In genomic region chr11:53899004-53899403, GRCm38 (mm10) we compare ENCODE assay signal across 24 mouse cellular contexts. TPM values are rescaled to one million over a fixed set of nuclear protein-coding genes. Genes with fewer than 3 reads are reported as not detected.
DNase-seq lines count a peak whose midpoint lies in the region; ATAC-seq and TF ChIP-seq lines count a peak whose summit lies in the region.
"Had no signal": no experiment of that assay in that cellular context is flagged by ENCODE, and none has a peak within 500 bp of the region (broad histone marks: within the 10 kb centered on the region; RNA-seq: fewer than 3 reads in every experiment).

No protein-coding gene starts in this region.

- TF ChIP-seq POLR2A in kidney, adult 2 months (IDR thresholded peaks at IDR 0.05; ENCODE audit: low read depth, low read length): no peak

- H3K4me1 ChIP-seq in embryonic facial prominence, embryonic 14.5 days (ENCODE audit: control insufficient read depth, insufficient read depth, low read length): no peaks in the 10 kb centered on the region
- peaks cover 11% of the 10 kb centered on the region for H3K4me1 ChIP-seq in embryonic facial prominence, embryonic 10.5 days
- H3K4me1 ChIP-seq in kidney, adult 2 months (ENCODE audit: control insufficient read depth, insufficient read depth, low read length): peaks cover 13% of the 10 kb centered on the region
- peaks cover 11% of the 10 kb centered on the region for H3K4me1 ChIP-seq in kidney, embryonic 15.5 days
- H3K4me1 ChIP-seq: embryonic facial prominence, embryonic 13.5 days had no signal

- H3K27me3 ChIP-seq in embryonic facial prominence, embryonic 14.5 days (replicated peaks; ENCODE audit: control insufficient read depth, insufficient read depth, low read length): no peaks in the 10 kb centered on the region
- H3K27me3 ChIP-seq in embryonic facial prominence, embryonic 10.5 days (replicated peaks; ENCODE audit: low read depth, poor library complexity, severe bottlenecking): no peaks in the 10 kb centered on the region
- H3K27me3 ChIP-seq in kidney, adult 2 months (replicated peaks; ENCODE audit: control insufficient read depth, insufficient read depth, low read length): no peaks in the 10 kb centered on the region
- no peaks in the 10 kb centered on the region for H3K27me3 ChIP-seq in kidney, embryonic 15.5 days
- H3K27me3 ChIP-seq: embryonic facial prominence, embryonic 13.5 days; hindbrain, embryonic 12.5 days had no signal

- H3K4me3 ChIP-seq in embryonic facial prominence, embryonic 14.5 days (ENCODE audit: low read depth, low read length): no peak overlapping the region
- H3K4me3 ChIP-seq in embryonic facial prominence, embryonic 10.5 days: no peak overlapping the region
- H3K4me3 ChIP-seq in kidney, adult 2 months (ENCODE audit: insufficient read depth, low read depth, low read length): no peak overlapping the region
- no peak overlapping the region for H3K4me3 ChIP-seq in kidney, embryonic 15.5 days (replicated peaks)
- H3K4me3 ChIP-seq: embryonic facial prominence, embryonic 13.5 days; forebrain, embryonic 10.5 days; gastrocnemius, adult 2 months; heart, embryonic 10.5 days; hindbrain, embryonic 12.5 days had no signal

- H3K36me3 ChIP-seq in embryonic facial prominence, embryonic 14.5 days (ENCODE audit: control insufficient read depth, insufficient read depth, low read length): no peaks in the 10 kb centered on the region
- H3K36me3 ChIP-seq in embryonic facial prominence, embryonic 10.5 days (replicated peaks): no peaks in the 10 kb centered on the region
- H3K36me3 ChIP-seq in kidney, adult 2 months (ENCODE audit: control insufficient read depth, insufficient read depth, low read length): no peaks in the 10 kb centered on the region
- H3K36me3 ChIP-seq in kidney, embryonic 15.5 days: no peaks in the 10 kb centered on the region
- H3K36me3 ChIP-seq: embryonic facial prominence, embryonic 13.5 days; forebrain, embryonic 10.5 days; G1E; heart, embryonic 10.5 days; hindbrain, embryonic 12.5 days had no signal

- no peak overlapping the region for H3K27ac ChIP-seq in embryonic facial prominence, embryonic 14.5 days (replicated peaks; ENCODE audit: low read depth, low read length)
- H3K27ac ChIP-seq in embryonic facial prominence, embryonic 10.5 days (replicated peaks): no peak overlapping the region
- 0 out of 2 replicates have a peak overlapping the region, but pooled peaks have one; percentile 26 for H3K27ac ChIP-seq in kidney, adult 2 months (ENCODE audit: insufficient read depth, low read depth, low read length)
- no peak overlapping the region for H3K27ac ChIP-seq in kidney, embryonic 15.5 days
- H3K27ac ChIP-seq: embryonic facial prominence, embryonic 13.5 days; forebrain, embryonic 10.5 days; gastrocnemius, adult 2 months; heart, embryonic 10.5 days; hindbrain, embryonic 12.5 days had no signal

- H3K9me3 ChIP-seq in embryonic facial prominence, embryonic 14.5 days (ENCODE audit: control insufficient read depth, low read length): no peaks in the 10 kb centered on the region
- no peaks in the 10 kb centered on the region for H3K9me3 ChIP-seq in embryonic facial prominence, embryonic 10.5 days
- H3K9me3 ChIP-seq in kidney, embryonic 15.5 days (replicated peaks): no peaks in the 10 kb centered on the region
- H3K9me3 ChIP-seq: embryonic facial prominence, embryonic 13.5 days; forebrain, embryonic 10.5 days; G1E; heart, embryonic 10.5 days; hindbrain, embryonic 12.5 days had no signal

- no peak overlapping the region for H3K9ac ChIP-seq in embryonic facial prominence, embryonic 14.5 days (ENCODE audit: low read depth, low read length)
- no peak overlapping the region for H3K9ac ChIP-seq in kidney, embryonic 15.5 days
- H3K9ac ChIP-seq: embryonic facial prominence, embryonic 13.5 days; hindbrain, embryonic 12.5 days had no signal

- TF ChIP-seq CTCF in kidney, adult 2 months (conservative IDR thresholded peaks at IDR 0.05; ENCODE audit: insufficient read depth, insufficient read length, low read depth, low read length): no peak

- WGBS in embryonic facial prominence, embryonic 14.5 days: 56% methylated on average over 3 of the region's 3 CpGs
- 70% methylated on average over 3 of the region's 3 CpGs for WGBS in embryonic facial prominence, embryonic 10.5 days
- WGBS in kidney, adult 2 months: 23% methylated on average over 3 of the region's 3 CpGs
- 35% methylated on average over 3 of the region's 3 CpGs for WGBS in kidney, embryonic 15.5 days

- ATAC-seq in embryonic facial prominence, embryonic 14.5 days (ENCODE audit: low read depth): peak; percentile 71; the same call in 1 of the 2 replicates
- no peak for ATAC-seq in kidney, embryonic 15.5 days (replicated peaks; ENCODE audit: low FRiP score)
- ATAC-seq: CD4-positive, CD25-positive, alpha-beta regulatory T cell, adult 4 months; forebrain, embryonic 14.5 days; hindbrain, embryonic 16.5 days had no signal

- peak; percentile 56 for DNase-seq in embryonic facial prominence, embryonic 14.5 days (ENCODE audit: low spot score)
- DNase-seq in embryonic facial prominence, embryonic 10.5 days (ENCODE audit: low spot score): no peak
- DNase-seq in kidney, adult 2 months: peak; percentile 88
- peak; percentile 25 for DNase-seq in kidney, postnatal 10 days
- no peak for DNase-seq in yolk sac, embryonic 10.5 days (ENCODE audit: low spot score)
- no peak for DNase-seq in spleen, adult 18-20 months
- DNase-seq: adrenal gland, postnatal 10 days; B cell, adult 2 months; cerebellum, adult 11 months; cerebellum, adult 8-10 months; cerebellum, postnatal 14 days; gastrocnemius, adult 2 months; gastrocnemius, postnatal 25 days; heart, postnatal 10 days; heart, postnatal 4 days had no signal

- H3K4me2 ChIP-seq in embryonic facial prominence, embryonic 14.5 days (ENCODE audit: low read depth, low read length): no peak overlapping the region
- H3K4me2 ChIP-seq in kidney, embryonic 15.5 days: no peak overlapping the region
- H3K4me2 ChIP-seq: embryonic facial prominence, embryonic 13.5 days; hindbrain, embryonic 12.5 days had no signal

RNA-seq across cellular contexts. Expression of gene Slc22a5, which starts 7.5 kb away (rescaled TPM):
- polyA plus RNA-seq in embryonic facial prominence, embryonic 14.5 days (2014; fragmentation: Nextera tagmentation; extraction: Ambion mirVana): 9.0 and 10.2 TPM in 2 replicates
- 7.6 and 8.7 TPM in 2 replicates for polyA plus RNA-seq in embryonic facial prominence, embryonic 10.5 days (2016; fragmentation: Nextera tagmentation; extraction: Ambion mirVana)
- polyA plus RNA-seq in kidney, adult 2 months (2012; rRNA removed): 188 and 195 TPM in 2 replicates
- 12.6 and 14.1 TPM in 2 replicates for polyA plus RNA-seq in kidney, embryonic 15.5 days (2015; fragmentation: Nextera tagmentation; extraction: Ambion mirVana)

RNA-seq across cellular contexts. Expression of gene Gm12216, which starts 39.9 kb away (rescaled TPM):
- 0.47 and 0.63 TPM in 2 replicates for polyA plus RNA-seq in embryonic facial prominence, embryonic 14.5 days (2014; fragmentation: Nextera tagmentation; extraction: Ambion mirVana)
- not detected in 2 replicates for polyA plus RNA-seq in embryonic facial prominence, embryonic 10.5 days (2016; fragmentation: Nextera tagmentation; extraction: Ambion mirVana)
- 5.4 and 5.8 TPM in 2 replicates for polyA plus RNA-seq in kidney, adult 2 months (2012; rRNA removed)
- 1.3 and 1.6 TPM in 2 replicates for polyA plus RNA-seq in kidney, embryonic 15.5 days (2015; fragmentation: Nextera tagmentation; extraction: Ambion mirVana)
- polyA plus RNA-seq: embryonic facial prominence, embryonic 13.5 days; forebrain, embryonic 14.5 days; G1E; hindbrain, embryonic 12.5 days had no signal

Comparison
In these comparisons a context has a peak if more than half of its experiments do, and no peak if none do; other contexts are left out.
1. DNase-seq: peak in embryonic facial prominence, embryonic 14.5 days (single experiment), kidney, adult 2 months (single experiment) and kidney, postnatal 10 days (single experiment); none in embryonic facial prominence, embryonic 10.5 days (single experiment), yolk sac, embryonic 10.5 days (single experiment) and spleen, adult 18-20 months (0 of 2).
2. RNA of gene Slc22a5, which starts 7.5 kb away (polyA plus RNA-seq): 188 to 195 TPM in kidney, adult 2 months; 12.6 to 14.1 TPM in kidney, embryonic 15.5 days, 9.0 to 10.2 TPM in embryonic facial prominence, embryonic 14.5 days and 7.6 to 8.7 TPM in embryonic facial prominence, embryonic 10.5 days; every median in the first group is over 10 times any median in the second.